Mouse (Mus musculus) gastrocnemius, postnatal 10 days (tissue): Measurements from ENCODE around the gene Ndufs5. TPM values are rescaled to one million over a fixed set of nuclear protein-coding genes. Genes with fewer than 3 reads are reported as not detected.
A peak's percentile ranks its signal among the peaks of the same experiment; 100 is the strongest.

Source experiments
- DNase-seq: peaks from one replicate; pipeline ENCODE4 v3.0.0; 2021; ENCODE audit warnings: mixed read lengths
- total RNA-seq, 2 experiments: library from RNA; stranded (reverse); gene quantifications; 2 replicates each; pipeline ENCODE4 v1.2.3; 2021

The Ndufs5 gene
- total RNA-seq, 2 experiments from 2014 or later, result 227 to 266 TPM

GRCm38 (mm10) chr4:123687025-123687781, 30.8 kb downstream of the Ndufs5 start:
- DNase-seq, result peak; percentile 47

DNA sequence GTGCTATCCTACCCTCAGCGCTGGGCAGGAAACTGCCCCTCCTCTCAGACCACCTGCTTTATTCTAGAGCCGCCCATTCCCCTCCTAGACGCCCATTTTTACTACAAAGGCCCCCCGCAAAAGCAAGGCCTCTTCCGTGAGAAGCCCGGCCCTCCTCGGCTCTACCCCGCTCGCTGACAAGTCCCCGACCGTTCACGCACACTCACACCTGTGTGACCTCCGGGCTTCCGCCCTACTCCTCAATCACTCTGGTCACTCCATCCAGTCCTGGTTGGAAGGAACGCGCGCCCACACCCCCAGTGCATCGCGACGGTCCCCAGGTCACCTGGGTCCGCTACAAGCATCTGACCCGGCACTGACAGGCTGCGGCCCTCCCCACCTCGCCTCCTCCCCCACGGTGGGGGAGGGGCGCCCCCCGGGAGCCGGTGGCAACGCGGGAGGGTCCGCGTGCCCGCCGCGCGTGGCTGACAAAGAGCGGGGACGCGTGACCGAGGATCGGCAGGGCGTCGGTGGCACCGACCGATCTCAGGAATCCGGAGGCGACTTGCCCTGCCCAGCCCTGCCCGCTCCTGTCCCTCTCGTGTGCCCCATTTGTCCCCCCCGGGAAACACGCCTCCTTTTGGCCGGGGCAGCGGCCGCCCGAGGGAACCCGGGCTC, 31.5 kb downstream of the Ndufs5 start:
- peak; percentile 33 for DNase-seq

DNA sequence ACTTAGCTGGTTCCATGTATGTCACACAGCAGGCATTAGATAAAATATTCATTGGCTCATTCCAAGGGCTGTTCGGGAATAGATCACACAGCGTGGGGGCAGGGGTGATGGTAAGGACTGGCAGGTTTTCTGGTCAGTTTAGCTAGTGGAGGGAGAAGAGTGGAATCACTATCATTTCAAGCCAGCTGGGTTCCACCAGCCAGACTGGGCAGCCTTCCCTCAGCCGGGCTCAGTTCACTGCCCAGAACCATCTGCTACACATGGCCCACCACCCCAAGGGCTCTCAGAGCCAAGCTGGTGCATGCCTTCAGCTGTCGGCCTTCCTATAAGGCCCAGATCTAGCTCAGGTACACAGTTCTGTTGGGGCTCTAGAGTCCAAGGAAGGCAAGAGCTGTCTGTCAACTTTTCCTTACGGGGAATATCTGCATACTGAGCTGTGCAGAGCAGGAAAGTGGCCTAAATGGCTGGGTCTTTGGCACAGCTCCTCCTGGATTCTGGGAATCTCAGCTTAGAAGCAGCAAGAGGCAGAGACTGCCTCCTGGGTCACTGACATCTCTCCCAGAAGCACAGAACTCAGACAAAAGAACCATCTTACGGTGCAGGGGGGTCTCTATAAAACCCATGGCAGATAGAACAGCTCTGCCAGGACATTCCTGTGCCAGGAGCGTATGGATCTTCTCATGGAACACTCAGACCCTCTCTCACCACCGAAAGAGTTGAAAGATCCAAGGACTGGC, 32.3 kb downstream of the Ndufs5 start:
- DNase-seq, result peak; percentile 32

- no peak for DNase-seq
Observed at GRCm38 (mm10) chr4:123685046-123685445, 33.0 kb downstream of the Ndufs5 start.

DNA sequence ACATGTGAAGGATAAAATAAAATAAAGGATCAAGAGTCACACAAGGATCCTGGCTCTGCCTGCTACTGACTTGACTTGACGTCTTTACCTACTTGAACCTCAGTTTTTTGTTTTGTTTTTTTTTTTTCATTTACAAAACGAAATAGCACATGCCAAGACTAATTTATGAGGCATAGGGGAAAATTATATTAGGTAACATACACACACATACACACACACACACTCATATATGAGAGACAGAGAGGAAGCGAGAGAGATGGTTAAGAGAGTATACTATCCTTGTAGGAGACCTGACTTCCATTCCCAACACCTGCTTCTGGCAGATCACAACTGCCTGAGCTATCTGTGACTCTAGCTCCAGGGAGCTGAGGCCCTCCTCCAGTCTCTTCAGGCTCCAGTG, 33.7 kb downstream of the Ndufs5 start, which contains the start of gene Macf1:
Gene Macf1 (minus strand): TSS at position 101 of the 400 bp plus-strand sequence.
- no peak for DNase-seq

GRCm38 (mm10) chr4:123682291-123682690, 35.7 kb downstream of the Ndufs5 start:
- DNase-seq, result no peak

- no peak for DNase-seq
Observed at GRCm38 (mm10) chr4:123680962-123681361, 37.0 kb downstream of the Ndufs5 start.

DNA sequence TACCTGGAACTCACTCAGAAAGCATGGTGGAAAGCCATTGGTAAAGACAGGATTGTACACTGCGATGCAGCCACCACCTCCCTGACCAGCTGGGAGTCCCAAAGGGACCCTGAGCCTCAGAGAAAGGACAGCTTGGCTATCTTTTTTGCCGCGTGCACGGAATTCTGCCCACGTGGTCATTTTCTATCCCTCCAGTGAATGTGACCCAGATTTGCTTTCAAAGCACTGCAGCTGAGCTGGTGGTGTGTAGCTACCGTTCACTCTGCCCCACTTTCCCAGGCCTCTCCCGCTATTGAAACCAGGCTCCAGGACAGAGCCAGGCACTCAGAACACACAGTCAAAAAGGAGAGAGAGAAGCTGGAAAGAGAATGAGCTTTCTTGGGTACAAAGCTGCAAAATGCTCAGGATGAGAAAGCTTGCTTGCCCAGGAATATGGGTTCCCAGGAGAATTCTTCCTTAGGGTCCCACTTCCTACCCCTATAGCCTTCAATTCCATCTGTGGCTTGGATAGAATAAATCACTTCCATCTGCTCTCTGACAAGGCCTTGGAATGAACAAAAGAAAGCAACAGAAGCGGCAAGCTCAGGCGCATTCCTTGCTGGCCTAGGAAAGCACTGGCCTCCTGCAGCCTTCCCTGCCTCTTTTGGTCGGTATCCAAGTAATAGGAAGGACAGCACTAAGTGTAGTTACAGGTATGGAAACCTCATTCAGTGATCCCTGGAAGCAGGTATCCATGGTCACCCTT, 40.8 kb downstream of the Ndufs5 start:
- DNase-seq, result no peak

GRCm38 (mm10) chr4:123670598-123670997, 47.4 kb downstream of the Ndufs5 start:
- no peak for DNase-seq

- DNase-seq, result no peak
Observed at GRCm38 (mm10) chr4:123669696-123670095, 48.3 kb downstream of the Ndufs5 start.

DNA sequence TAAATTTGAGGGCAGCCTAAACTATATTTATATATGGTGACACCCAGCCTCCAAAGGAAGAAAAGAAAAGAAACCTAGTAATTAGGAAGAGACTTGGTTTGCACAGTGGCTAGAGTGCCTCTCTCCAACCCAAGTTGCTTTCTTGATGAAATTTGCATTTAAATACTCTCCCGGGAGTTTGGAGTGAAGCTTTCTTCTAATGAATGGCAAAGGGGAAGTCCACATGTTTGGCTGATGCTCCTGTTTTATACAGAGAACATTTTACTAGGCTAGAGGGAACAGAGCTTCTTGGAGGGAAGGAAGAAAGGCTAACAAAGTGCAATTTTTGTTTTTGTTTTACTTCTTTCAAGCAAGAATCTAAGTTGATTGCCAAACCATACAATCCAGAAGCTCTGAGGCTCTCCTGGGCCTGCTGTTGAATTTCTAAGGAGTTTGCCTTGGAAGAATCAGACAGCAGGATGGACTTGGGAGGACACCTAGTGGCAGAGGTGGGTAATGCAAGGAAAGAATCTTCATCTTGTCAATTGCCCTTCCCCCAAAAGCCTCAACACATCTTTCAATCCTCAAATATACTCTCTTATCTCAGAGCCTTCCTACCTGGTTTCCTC, 50.6 kb downstream of the Ndufs5 start:
- DNase-seq, result peak; percentile 77

- DNase-seq, result no peak
Observed at GRCm38 (mm10) chr4:123666517-123666916, 51.5 kb downstream of the Ndufs5 start.

- no peak for DNase-seq
Observed at GRCm38 (mm10) chr4:123665681-123666278, 52.2 kb downstream of the Ndufs5 start.

- no peak for DNase-seq
Observed at GRCm38 (mm10) chr4:123664951-123665661, 52.9 kb downstream of the Ndufs5 start.

- peak; percentile 78 for DNase-seq
Observed at GRCm38 (mm10) chr4:123664021-123664950, 53.7 kb downstream of the Ndufs5 start.

GRCm38 (mm10) chr4:123663688-123663965, 54.4 kb downstream of the Ndufs5 start:
- DNase-seq, result peak; percentile 26

- DNase-seq, result no peak
Observed at GRCm38 (mm10) chr4:123662914-123663687, 54.9 kb downstream of the Ndufs5 start.
